Mouse (Mus musculus): Measurements from ENCODE around the gene Samd8.

GRCm38 (mm10) chr14:21843263-21843662, 92.9 kb downstream of the Samd8 start:
- TF ChIP-seq CTCF (IDR thresholded peaks at IDR 0.05; ENCODE audit: low read depth, low read length) (no peak), POLR2A (IDR thresholded peaks at IDR 0.05; ENCODE audit: extremely low read depth, insufficient read depth, low read length) (no peak)
